Mouse (Mus musculus): ENCODE results near the gene Ighmbp2. TPM values are rescaled to one million over a fixed set of nuclear protein-coding genes. Genes with fewer than 3 reads are reported as not detected.

Gene Ighmbp2
- 5.3 TPM for polyA plus RNA-seq (2012; fragmentation: generic; extraction: Trizol)
- long read RNA-seq, experiment 1, full-length matches to known transcripts = 4 of 10 reads
- long read RNA-seq, experiment 1, partial matches to known transcripts = 4 of 10 reads
- long read RNA-seq, experiment 1, other reads (novel, unspliced or antisense) = 2 of 10 reads
- long read RNA-seq, experiment 2, full-length matches to known transcripts = 19 of 67 reads
- long read RNA-seq, experiment 2, partial matches to known transcripts = 38 of 67 reads
- long read RNA-seq, experiment 2, other reads (novel, unspliced or antisense) = 10 of 67 reads

DNA sequence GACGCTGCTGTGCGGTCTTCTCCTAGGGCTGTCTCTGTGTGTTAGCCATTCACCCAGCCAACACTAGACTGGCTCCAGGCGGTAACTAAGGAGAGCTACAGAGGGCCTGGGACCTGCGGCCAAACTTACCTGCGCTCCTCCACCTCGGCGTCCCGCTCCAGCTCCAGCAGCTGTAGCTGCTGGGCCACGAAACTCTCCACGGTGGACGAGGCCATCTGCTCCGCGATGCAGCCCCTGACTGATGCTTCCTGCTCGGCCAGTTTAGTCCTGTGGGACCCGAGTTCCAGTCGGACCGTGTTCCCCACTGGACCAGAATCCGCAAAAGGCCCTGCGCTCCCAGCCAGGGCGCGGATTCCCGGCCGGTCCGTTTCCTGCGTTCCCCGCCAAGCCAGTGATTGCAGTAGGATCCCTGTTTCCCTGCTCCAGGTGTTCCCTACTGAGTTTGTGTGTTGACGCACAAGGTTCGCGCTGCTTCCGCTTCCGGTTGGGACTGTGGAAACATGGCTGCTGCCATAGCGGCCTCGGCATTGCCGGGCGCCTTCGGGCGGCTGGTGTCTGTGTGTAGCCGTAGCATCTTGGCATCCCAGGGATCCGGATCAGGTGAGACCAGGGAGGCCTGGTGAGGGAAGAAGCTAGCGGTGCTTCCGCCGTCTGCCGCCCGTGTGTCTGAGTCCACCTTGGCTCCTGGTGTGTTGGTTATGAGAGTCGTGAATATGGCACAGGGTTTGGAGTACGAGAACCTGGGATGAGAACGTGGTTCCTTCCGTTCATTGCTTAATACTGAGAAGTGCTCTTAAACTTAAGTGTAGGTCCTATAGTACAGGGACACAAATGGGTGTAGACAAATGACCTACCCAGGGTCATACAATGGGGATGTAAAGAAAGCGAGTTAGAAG is at the start of gene Ighmbp2, which contains the start of gene Mrpl21:
Ighmbp2 (minus strand) TSS at position 446 of the 896 bp plus-strand sequence.
Mrpl21 (plus strand) TSS at position 330 of the 896 bp plus-strand sequence.
- Histone ChIP-seq H3K27me3 (ENCODE audit: control insufficient read depth, insufficient read depth, insufficient read length) (no peaks in the 10 kb centered on the region), H3K4me3 (ENCODE audit: insufficient read depth, poor library complexity, severe bottlenecking) (peak within 1 kb of the TSS; percentile 72), H3K79me2 (ENCODE audit: control insufficient read depth, insufficient read depth) (peaks cover 51% of the 10 kb centered on the region), H3ac (ENCODE audit: control insufficient read depth, insufficient read length, low read depth) (peak within 1 kb of the TSS; percentile 85), H3K79me3 (ENCODE audit: low read depth) (peaks cover 20% of the 10 kb centered on the region), H3K36me3 (ENCODE audit: control insufficient read depth, insufficient read depth) (peaks cover 30% of the 10 kb centered on the region)
- no peak for TF ChIP-seq CEBPB (IDR thresholded peaks at IDR 0.05; ENCODE audit: low read depth)
- no peak for TF ChIP-seq USF1 (IDR thresholded peaks at IDR 0.05; ENCODE audit: low read depth)
- TF ChIP-seq MAX (IDR thresholded peaks at IDR 0.05) = peak; percentile 85
- no peak for TF ChIP-seq MYOD1 (IDR thresholded peaks at IDR 0.05; ENCODE audit: control insufficient read depth, insufficient read length, low read depth)
- no peak for TF ChIP-seq CTCF (IDR thresholded peaks at IDR 0.05; ENCODE audit: control insufficient read depth, insufficient read depth, insufficient read length)
- no peak for TF ChIP-seq MYOG (IDR thresholded peaks at IDR 0.05; ENCODE audit: control insufficient read depth, extremely low read depth, insufficient read length)
- TF ChIP-seq FOSL1 (IDR thresholded peaks at IDR 0.05; ENCODE audit: insufficient read depth, low read length, poor library complexity, severe bottlenecking) = no peak

DNA sequence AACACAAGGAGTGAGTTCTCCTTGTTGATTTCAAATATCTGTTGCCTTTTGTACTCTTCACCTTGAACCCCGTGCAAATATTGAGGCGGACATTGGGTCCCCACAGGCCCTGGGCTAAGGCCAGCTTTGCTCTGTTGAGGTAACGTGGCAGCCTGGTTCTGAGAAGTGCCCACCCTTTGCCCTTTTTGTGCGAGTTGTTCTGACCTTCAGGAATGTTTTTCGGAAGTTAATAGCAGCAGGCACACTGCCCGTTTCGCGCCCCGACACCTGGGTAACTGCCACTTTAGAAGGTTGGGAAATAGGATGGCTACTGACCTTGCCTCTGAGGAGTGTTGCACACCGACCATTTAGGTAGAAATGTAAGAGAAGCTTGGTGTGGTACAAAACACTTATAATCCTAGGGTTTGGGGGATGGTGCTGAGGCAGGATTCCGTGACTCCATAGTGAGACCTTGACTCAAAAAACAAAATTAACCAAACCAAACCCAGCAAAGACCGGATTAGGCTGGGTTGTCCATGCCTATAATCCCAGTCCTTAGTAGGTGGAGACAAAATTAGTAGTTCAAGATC is 43.7 kb upstream of the Ighmbp2 start:
- Histone ChIP-seq H3ac (ENCODE audit: control insufficient read depth, insufficient read length, low read depth) (no peak overlapping the region), H3K79me3 (ENCODE audit: low read depth) (peaks cover 24% of the 10 kb centered on the region), H3K27me3 (ENCODE audit: control insufficient read depth, insufficient read depth, insufficient read length) (no peaks in the 10 kb centered on the region), H3K79me2 (ENCODE audit: control insufficient read depth, insufficient read depth) (peaks cover 64% of the 10 kb centered on the region), H3K36me3 (ENCODE audit: control insufficient read depth, insufficient read depth) (no peaks in the 10 kb centered on the region), H3K4me3 (ENCODE audit: insufficient read depth, poor library complexity, severe bottlenecking) (no peak overlapping the region)
- TF ChIP-seq MAX (IDR thresholded peaks at IDR 0.05) (no peak), USF1 (IDR thresholded peaks at IDR 0.05; ENCODE audit: low read depth) (no peak), MYOG (IDR thresholded peaks at IDR 0.05; ENCODE audit: control insufficient read depth, extremely low read depth, insufficient read length) (no peak), MYOD1 (IDR thresholded peaks at IDR 0.05; ENCODE audit: control insufficient read depth, insufficient read length, low read depth) (no peak), FOSL1 (IDR thresholded peaks at IDR 0.05; ENCODE audit: insufficient read depth, low read length, poor library complexity, severe bottlenecking) (no peak), CEBPB (IDR thresholded peaks at IDR 0.05; ENCODE audit: low read depth) (no peak), CTCF (IDR thresholded peaks at IDR 0.05; ENCODE audit: control insufficient read depth, insufficient read depth, insufficient read length) (no peak)

DNA sequence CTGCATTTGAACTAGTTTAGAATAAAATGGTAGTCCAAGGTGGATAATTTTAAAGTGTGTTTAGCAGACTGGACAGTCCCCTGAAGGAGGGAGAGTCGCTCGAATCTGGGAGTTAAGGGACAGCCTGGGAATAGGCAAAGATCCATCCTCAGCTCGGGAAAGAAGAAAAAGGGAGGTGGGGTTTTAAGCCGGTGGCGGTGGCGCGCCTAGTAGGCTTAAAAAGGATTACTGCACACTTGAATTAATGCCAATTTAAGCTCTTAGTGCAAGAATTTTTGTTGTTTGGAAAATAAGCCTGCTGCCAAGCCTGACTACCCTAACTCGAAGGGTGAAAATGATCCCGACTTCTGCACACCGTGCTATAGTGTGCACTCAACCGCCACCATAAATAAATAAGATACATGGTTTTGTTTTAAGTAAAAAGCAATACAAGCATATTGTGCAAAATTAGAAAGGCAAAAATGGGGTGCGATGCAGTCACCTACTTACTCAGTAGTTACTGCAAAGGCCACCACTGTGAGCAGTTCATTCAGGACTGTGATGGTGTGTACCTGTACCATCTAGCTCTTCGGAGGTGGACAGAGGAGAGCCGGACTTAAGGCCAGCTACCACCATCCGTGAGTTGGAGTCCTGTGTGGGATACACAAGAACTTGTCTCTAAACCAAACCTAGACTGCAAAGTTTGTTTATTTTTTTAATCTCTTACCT is 43.1 kb upstream of the Ighmbp2 start:
- TF ChIP-seq CTCF (IDR thresholded peaks at IDR 0.05; ENCODE audit: control insufficient read depth, insufficient read depth, insufficient read length) (no peak), USF1 (IDR thresholded peaks at IDR 0.05; ENCODE audit: low read depth) (no peak), CEBPB (IDR thresholded peaks at IDR 0.05; ENCODE audit: low read depth) (no peak), MAX (IDR thresholded peaks at IDR 0.05) (no peak), FOSL1 (IDR thresholded peaks at IDR 0.05; ENCODE audit: insufficient read depth, low read length, poor library complexity, severe bottlenecking) (no peak), MYOD1 (IDR thresholded peaks at IDR 0.05; ENCODE audit: control insufficient read depth, insufficient read length, low read depth) (no peak), MYOG (IDR thresholded peaks at IDR 0.05; ENCODE audit: control insufficient read depth, extremely low read depth, insufficient read length) (no peak)
- Histone ChIP-seq H3K27me3 (ENCODE audit: control insufficient read depth, insufficient read depth, insufficient read length) (no peaks in the 10 kb centered on the region), H3K36me3 (ENCODE audit: control insufficient read depth, insufficient read depth) (no peaks in the 10 kb centered on the region), H3K79me2 (ENCODE audit: control insufficient read depth, insufficient read depth) (peaks cover 57% of the 10 kb centered on the region), H3K4me3 (ENCODE audit: insufficient read depth, poor library complexity, severe bottlenecking) (peak overlapping the region; percentile 7), H3K79me3 (ENCODE audit: low read depth) (peaks cover 24% of the 10 kb centered on the region), H3ac (ENCODE audit: control insufficient read depth, insufficient read length, low read depth) (peak overlapping the region; percentile 25)

DNA sequence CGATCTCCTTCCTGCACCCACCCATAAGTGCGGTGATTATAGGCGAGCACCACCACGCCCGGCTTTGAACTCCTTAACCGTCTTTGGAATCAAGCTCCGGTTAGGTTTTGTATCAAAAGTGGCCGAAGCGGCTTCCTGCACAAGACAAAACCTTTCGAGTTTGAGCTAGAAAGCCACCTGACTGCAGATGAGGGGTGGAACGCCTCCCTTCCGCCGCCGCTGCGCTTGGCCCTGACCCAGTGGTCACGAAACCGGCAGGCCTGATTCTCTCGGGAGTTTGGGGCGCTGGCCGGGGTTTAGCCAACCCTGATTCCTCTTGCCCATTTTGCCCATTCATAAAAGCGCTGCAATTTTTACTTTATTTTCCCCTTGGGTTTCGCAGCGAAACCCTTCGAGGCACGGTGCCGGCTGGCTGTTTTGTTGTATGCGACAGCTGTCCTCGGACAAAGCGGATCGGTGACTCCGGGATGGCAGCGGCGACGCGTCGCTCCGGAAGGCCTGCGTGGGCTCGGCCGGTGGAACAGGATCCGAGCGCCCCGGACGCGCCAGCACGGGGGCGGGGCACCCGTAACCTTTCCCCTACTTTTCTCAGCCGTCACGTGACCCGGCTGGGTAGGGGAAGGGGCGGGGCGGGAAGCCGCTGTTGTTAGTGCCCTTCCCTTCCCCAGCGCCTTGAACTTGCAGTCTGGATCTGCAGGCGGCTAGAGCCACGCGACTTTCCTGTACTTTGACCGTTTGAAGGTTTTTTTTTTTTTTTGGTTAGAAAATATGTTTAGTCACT is 42.3 kb upstream of the Ighmbp2 start:
- H3K4me3 ChIP-seq (ENCODE audit: insufficient read depth, poor library complexity, severe bottlenecking) = peak overlapping the region; percentile 50
- peaks cover 49% of the 10 kb centered on the region for H3K79me2 ChIP-seq (ENCODE audit: control insufficient read depth, insufficient read depth)
- H3K27me3 ChIP-seq (ENCODE audit: control insufficient read depth, insufficient read depth, insufficient read length) = no peaks in the 10 kb centered on the region
- peaks cover 21% of the 10 kb centered on the region for H3K79me3 ChIP-seq (ENCODE audit: low read depth)
- no peaks in the 10 kb centered on the region for H3K36me3 ChIP-seq (ENCODE audit: control insufficient read depth, insufficient read depth)
- TF ChIP-seq MAX (IDR thresholded peaks at IDR 0.05) = peak; percentile 52
- no peak for TF ChIP-seq FOSL1 (IDR thresholded peaks at IDR 0.05; ENCODE audit: insufficient read depth, low read length, poor library complexity, severe bottlenecking)
- no peak for TF ChIP-seq CTCF (IDR thresholded peaks at IDR 0.05; ENCODE audit: control insufficient read depth, insufficient read depth, insufficient read length)
- TF ChIP-seq MYOD1 (IDR thresholded peaks at IDR 0.05; ENCODE audit: control insufficient read depth, insufficient read length, low read depth) = no peak
- no peak for TF ChIP-seq MYOG (IDR thresholded peaks at IDR 0.05; ENCODE audit: control insufficient read depth, extremely low read depth, insufficient read length)
- no peak for TF ChIP-seq CEBPB (IDR thresholded peaks at IDR 0.05; ENCODE audit: low read depth)
- TF ChIP-seq USF1 (IDR thresholded peaks at IDR 0.05; ENCODE audit: low read depth) = peak; percentile 97
- H3ac ChIP-seq (ENCODE audit: control insufficient read depth, insufficient read length, low read depth) = peak overlapping the region; percentile 62

Data from C2C12 (cell line).